Mouse (Mus musculus) limb, embryonic 12.5 days (tissue): ENCODE measurements at regions not wholly inside any gene's neighbourhood (a gene's known extent, or its start where the extent isn't known, plus 50 kb on each side); places are given as distances from the start of the nearest gene placed in this dataset.

Experiments used
- ATAC-seq: fragments of 200-750 bp; cut with Nextera tagmentation; 2 replicates; pipeline ENCODE4 v1.8.0; 2017; ENCODE audit warnings: low read depth, moderate TSS enrichment; ENCODE audit not compliant: insufficient number of reproducible peaks, insufficient read depth, low FRiP score, low TSS enrichment
- H3K27ac ChIP-seq: fragments of 300-500 bp; sonication (generic); 2 replicates; pipeline ENCODE4 v1.5.1; 2016; ENCODE audit warnings: mild to moderate bottlenecking, moderate library complexity
- H3K27me3 ChIP-seq: fragments of 300-500 bp; sonication (generic); 2 replicates; pipeline ENCODE4 v1.6.1; 2016; ENCODE audit warnings: mild to moderate bottlenecking, moderate library complexity
- H3K36me3 ChIP-seq: fragments of 300-500 bp; sonication (generic); 2 replicates; pipeline ENCODE4 v1.6.1; 2016; ENCODE audit warnings: mild to moderate bottlenecking, moderate library complexity
- H3K4me1 ChIP-seq: fragments of 300-500 bp; sonication (generic); replicated peaks from 2 replicates; pipeline ENCODE4 v1.6.1; 2016
- H3K4me2 ChIP-seq: fragments of 300-500 bp; sonication (generic); 2 replicates; pipeline ENCODE4 v1.6.1; 2016; ENCODE audit warnings: mild to moderate bottlenecking, moderate library complexity
- H3K4me3 ChIP-seq: fragments of 300-500 bp; sonication (generic); replicated peaks from 2 replicates; pipeline ENCODE4 v1.5.1; 2016; ENCODE audit warnings: mild to moderate bottlenecking
- H3K9ac ChIP-seq: fragments of 300-500 bp; sonication (generic); replicated peaks from 2 replicates; pipeline ENCODE4 v1.6.1; 2016; ENCODE audit warnings: mild to moderate bottlenecking, moderate library complexity
- H3K9me3 ChIP-seq: fragments of 300-500 bp; sonication (generic); 2 replicates; pipeline ENCODE4 v1.6.1; 2016; ENCODE audit warnings: mild to moderate bottlenecking, moderate library complexity
- WGBS: fragments of 180-500 bp; shearing (Covaris S2); methylation state at CpG from one replicate; pipeline ENCODE4 v1.1.7; 2016; 5-methylcytosine and 5-hydroxymethylcytosine counted together

GRCm38 (mm10) chr2:78600753-78601152 lies 267.2 kb upstream of the Ube2e3 start:
- 82% methylated on average over 2 of the region's 2 CpGs for WGBS
- Histone ChIP-seq H3K36me3 (no peaks in the 10 kb centered on the region), H3K4me2 (no peak overlapping the region), H3K27ac (no peak overlapping the region), H3K9me3 (no peaks in the 10 kb centered on the region), H3K4me3 (no peak overlapping the region), H3K9ac (no peak overlapping the region), H3K27me3 (no peaks in the 10 kb centered on the region), H3K4me1 (no peaks in the 10 kb centered on the region)
- ATAC-seq = no peak

- H3K4me1 ChIP-seq = no peaks in the 10 kb centered on the region
- H3K4me2 ChIP-seq = no peak overlapping the region
- 87% methylated on average over 8 of the region's 8 CpGs for WGBS
- H3K27me3 ChIP-seq = no peaks in the 10 kb centered on the region
- H3K9me3 ChIP-seq = no peaks in the 10 kb centered on the region
- H3K4me3 ChIP-seq = no peak overlapping the region
- no peak overlapping the region for H3K27ac ChIP-seq
- H3K36me3 ChIP-seq = no peaks in the 10 kb centered on the region
- ATAC-seq = no peak
- H3K9ac ChIP-seq = no peak overlapping the region
These were observed 269.9 kb upstream of the Ube2e3 start for GRCm38 (mm10) chr2:78598039-78598438.

GRCm38 (mm10) chr2:78596251-78596650 lies 271.7 kb upstream of the Ube2e3 start:
- Histone ChIP-seq H3K9me3 (no peaks in the 10 kb centered on the region), H3K27ac (no peak overlapping the region), H3K27me3 (no peaks in the 10 kb centered on the region), H3K9ac (no peak overlapping the region), H3K36me3 (no peaks in the 10 kb centered on the region), H3K4me1 (no peaks in the 10 kb centered on the region), H3K4me2 (no peak overlapping the region), H3K4me3 (no peak overlapping the region)
- WGBS = 61% methylated on average over 2 of the region's 2 CpGs
- ATAC-seq = no peak

GRCm38 (mm10) chr2:78580013-78580412 lies 287.9 kb upstream of the Ube2e3 start:
- no peaks in the 10 kb centered on the region for H3K9me3 ChIP-seq
- no peak overlapping the region for H3K4me2 ChIP-seq
- no peaks in the 10 kb centered on the region for H3K4me1 ChIP-seq
- H3K9ac ChIP-seq = no peak overlapping the region
- H3K36me3 ChIP-seq = no peaks in the 10 kb centered on the region
- H3K27ac ChIP-seq = no peak overlapping the region
- H3K4me3 ChIP-seq = no peak overlapping the region
- no peaks in the 10 kb centered on the region for H3K27me3 ChIP-seq
- ATAC-seq = no peak
- WGBS = 75% methylated on average over 6 of the region's 6 CpGs

GRCm38 (mm10) chr2:78572492-78572891 lies 295.4 kb upstream of the Ube2e3 start:
- ATAC-seq = no peak
- H3K36me3 ChIP-seq = no peaks in the 10 kb centered on the region
- H3K4me3 ChIP-seq = no peak overlapping the region
- no peaks in the 10 kb centered on the region for H3K9me3 ChIP-seq
- WGBS = 74% methylated on average over 3 of the region's 3 CpGs
- H3K27me3 ChIP-seq = no peaks in the 10 kb centered on the region
- no peak overlapping the region for H3K27ac ChIP-seq
- H3K4me1 ChIP-seq = no peaks in the 10 kb centered on the region
- H3K9ac ChIP-seq = no peak overlapping the region
- no peak overlapping the region for H3K4me2 ChIP-seq

- Histone ChIP-seq H3K4me2 (no peak overlapping the region), H3K9ac (no peak overlapping the region), H3K4me3 (no peak overlapping the region), H3K9me3 (no peaks in the 10 kb centered on the region), H3K27ac (no peak overlapping the region), H3K4me1 (0 out of 2 replicates have a peak, but pooled peaks cover 4% of the 10 kb centered on the region), H3K36me3 (no peaks in the 10 kb centered on the region), H3K27me3 (no peaks in the 10 kb centered on the region)
- no peak for ATAC-seq
- WGBS = 21% methylated on average over 1 of the region's 1 CpGs
These were observed 309.8 kb upstream of the Ube2e3 start for GRCm38 (mm10) chr2:78558128-78558527.

- no peak overlapping the region for H3K27ac ChIP-seq
- no peaks in the 10 kb centered on the region for H3K36me3 ChIP-seq
- no peak overlapping the region for H3K4me3 ChIP-seq
- ATAC-seq = no peak
- peaks cover 3% of the 10 kb centered on the region; the same call in 1 of the 2 replicates for H3K4me1 ChIP-seq
- WGBS = 88% methylated on average over 4 of the region's 4 CpGs
- H3K27me3 ChIP-seq = no peaks in the 10 kb centered on the region
- no peaks in the 10 kb centered on the region for H3K9me3 ChIP-seq
- H3K4me2 ChIP-seq = no peak overlapping the region
- H3K9ac ChIP-seq = no peak overlapping the region
These were observed 316.8 kb upstream of the Ube2e3 start for GRCm38 (mm10) chr2:78551085-78551484.

- H3K4me2 ChIP-seq = no peak overlapping the region
- peaks cover 3% of the 10 kb centered on the region; the same call in 1 of the 2 replicates for H3K4me1 ChIP-seq
- 64% methylated on average over 4 of the region's 4 CpGs for WGBS
- no peaks in the 10 kb centered on the region for H3K9me3 ChIP-seq
- no peaks in the 10 kb centered on the region for H3K27me3 ChIP-seq
- H3K9ac ChIP-seq = no peak overlapping the region
- ATAC-seq = peak; percentile 66; the same call in 1 of the 2 replicates
- no peaks in the 10 kb centered on the region for H3K36me3 ChIP-seq
- H3K27ac ChIP-seq = peak overlapping the region; percentile 59
- no peak overlapping the region for H3K4me3 ChIP-seq
These were observed 319.0 kb upstream of the Ube2e3 start for GRCm38 (mm10) chr2:78548683-78549467.

- Histone ChIP-seq H3K9me3 (no peaks in the 10 kb centered on the region), H3K9ac (no peak overlapping the region), H3K4me3 (no peak overlapping the region), H3K4me1 (peaks cover 3% of the 10 kb centered on the region; the same call in 1 of the 2 replicates), H3K27me3 (no peaks in the 10 kb centered on the region), H3K4me2 (no peak overlapping the region), H3K36me3 (no peaks in the 10 kb centered on the region), H3K27ac (no peak overlapping the region)
- 85% methylated on average over 4 of the region's 4 CpGs for WGBS
- no peak for ATAC-seq
These were observed 320.6 kb upstream of the Ube2e3 start for GRCm38 (mm10) chr2:78547286-78547685.

- H3K4me1 ChIP-seq = no peaks in the 10 kb centered on the region
- no peaks in the 10 kb centered on the region for H3K36me3 ChIP-seq
- no peak overlapping the region for H3K4me2 ChIP-seq
- no peak overlapping the region for H3K9ac ChIP-seq
- 56% methylated on average over 3 of the region's 3 CpGs for WGBS
- H3K9me3 ChIP-seq = no peaks in the 10 kb centered on the region
- no peak for ATAC-seq
- H3K27me3 ChIP-seq = no peaks in the 10 kb centered on the region
- no peak overlapping the region for H3K4me3 ChIP-seq
- no peak overlapping the region for H3K27ac ChIP-seq
These were observed 327.5 kb upstream of the Ube2e3 start for GRCm38 (mm10) chr2:78540422-78540821.

- no peak overlapping the region for H3K4me2 ChIP-seq
- 60% methylated on average over 5 of the region's 5 CpGs for WGBS
- H3K9me3 ChIP-seq = no peaks in the 10 kb centered on the region
- no peaks in the 10 kb centered on the region for H3K4me1 ChIP-seq
- H3K36me3 ChIP-seq = no peaks in the 10 kb centered on the region
- no peak overlapping the region for H3K9ac ChIP-seq
- no peak for ATAC-seq
- no peak overlapping the region for H3K4me3 ChIP-seq
- H3K27ac ChIP-seq = no peak overlapping the region
- no peaks in the 10 kb centered on the region for H3K27me3 ChIP-seq
These were observed 328.2 kb upstream of the Ube2e3 start for GRCm38 (mm10) chr2:78539592-78540300.
